Mouse (Mus musculus) spleen, embryonic (tissue): ENCODE results near the gene Pdcd6ip.
"Not testable (repeated sequence)": the region's sequence is repeated elsewhere in the genome, so short reads cannot be mapped to it uniquely, and the experiment has no call there.

Experiments
- CTCF ChIA-PET: fragments of 350-600 bp; sonication (Branson Sonifier 250); formaldehyde crosslinking; loops from one replicate; lab custom pipeline; 2022; lab: Charles Lee

The Pdcd6ip gene

DNA sequence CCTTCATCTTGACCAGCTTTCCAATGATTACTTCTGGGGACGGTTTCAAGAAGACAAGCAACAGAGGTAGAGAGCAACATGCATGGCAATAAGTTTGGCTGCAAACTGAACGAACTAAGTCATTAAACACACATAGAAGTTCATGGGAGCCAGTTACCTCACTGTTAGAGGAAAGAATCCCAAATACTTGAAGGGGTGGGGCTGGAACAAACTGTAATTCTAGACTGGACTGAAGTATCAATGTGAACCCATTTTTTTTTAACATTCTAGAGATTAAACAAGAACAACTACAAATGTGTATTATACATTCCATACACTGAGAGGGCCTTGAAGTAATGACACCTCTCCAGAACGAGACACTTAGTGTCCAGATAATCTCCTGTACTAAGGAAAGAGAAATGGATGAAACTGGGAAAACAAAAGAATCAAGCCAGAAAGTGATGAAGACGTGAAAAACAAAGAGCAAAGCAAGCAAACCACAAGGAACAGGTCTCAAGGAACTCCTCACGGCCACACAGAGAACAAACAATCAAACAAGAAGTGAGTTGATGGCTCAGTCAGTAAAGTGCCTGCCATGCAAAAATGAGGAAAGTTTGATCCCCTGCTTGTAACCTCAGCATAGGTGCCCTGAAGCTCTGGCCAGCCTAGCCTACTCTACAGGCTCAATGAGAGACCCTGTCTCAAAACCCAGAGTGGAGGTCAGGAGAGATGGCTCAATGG, 6.5 kb downstream of the Pdcd6ip start:
- CTCF ChIA-PET = no interaction called here

DNA sequence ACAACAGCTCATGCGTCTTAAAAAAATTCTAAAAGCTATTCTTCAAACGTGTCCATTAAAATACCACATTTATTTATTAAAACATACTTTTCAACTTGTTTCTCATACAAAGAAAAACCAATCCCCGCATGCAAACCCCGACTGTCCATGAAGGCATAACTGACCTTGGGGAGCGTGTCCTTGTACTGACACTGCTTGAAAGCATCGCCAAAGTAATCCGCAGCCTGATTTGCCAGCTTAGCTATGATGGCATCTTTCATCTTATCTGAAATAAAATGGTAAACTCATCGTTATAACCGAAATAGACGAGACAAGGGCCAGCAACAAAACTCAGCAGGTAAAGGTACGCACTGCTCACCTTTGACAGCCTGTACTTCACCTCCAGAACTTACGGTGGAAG, 20.6 kb downstream of the Pdcd6ip start:
- CTCF ChIA-PET = interaction anchor here (0.6 kb wide), 1 partner anchor 122 kb away, joined by 3 read pairs; no protein-coding TSS in a partner anchor

DNA sequence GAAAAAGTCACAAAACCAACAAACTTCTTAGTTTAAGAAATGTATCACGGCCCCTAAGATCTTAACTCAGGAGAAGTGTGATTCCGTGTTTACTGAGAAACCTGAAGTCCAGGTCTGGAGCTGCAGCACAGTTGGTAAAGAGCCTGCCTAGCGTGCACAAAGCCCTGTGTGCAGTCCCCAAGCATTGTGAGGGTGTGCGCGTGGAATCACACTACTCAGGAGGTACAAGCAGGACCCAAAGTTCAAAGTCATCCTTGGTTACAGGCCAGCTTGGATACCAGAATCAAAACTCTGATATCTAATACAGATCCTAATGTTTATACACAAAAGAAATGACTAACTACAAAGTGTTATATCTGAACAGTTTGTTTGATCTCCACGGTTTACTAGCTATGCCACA, 34.3 kb downstream of the Pdcd6ip start:
- CTCF ChIA-PET = interaction anchor here (0.7 kb wide), 1 partner anchor 11 kb away, joined by 4 read pairs; no protein-coding TSS in a partner anchor

DNA sequence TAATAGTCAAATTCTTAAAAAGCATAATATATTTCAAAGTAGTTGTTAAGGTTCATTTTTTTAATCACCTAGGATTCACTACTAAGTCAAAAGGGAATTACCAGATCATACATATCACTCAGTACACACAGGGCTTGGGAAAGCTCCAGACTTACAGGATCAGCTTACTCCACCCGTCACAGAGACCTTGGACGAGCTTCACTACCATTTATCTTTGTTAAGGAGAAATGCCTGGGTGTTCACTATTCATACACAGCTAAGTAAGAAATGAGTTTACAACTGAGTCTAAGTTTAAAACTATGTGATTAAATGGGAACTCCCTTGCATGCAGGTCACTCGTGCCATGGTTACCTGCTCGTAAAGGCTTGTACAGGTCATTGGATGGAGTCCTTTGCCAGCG, 35.7 kb downstream of the Pdcd6ip start:
- CTCF ChIA-PET = no interaction called here

DNA sequence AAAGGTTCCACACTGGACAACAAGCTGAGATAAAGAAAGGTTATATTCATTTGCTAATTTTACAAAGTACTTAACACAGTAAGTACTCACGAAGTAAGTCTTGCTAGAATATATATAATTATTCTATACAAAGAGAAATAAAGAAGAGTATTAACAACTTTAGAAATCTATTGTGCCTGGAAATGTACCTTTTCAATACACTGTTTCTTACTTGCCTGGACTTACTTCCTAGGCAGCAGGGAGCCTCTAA, 37.3 kb downstream of the Pdcd6ip start:
- CTCF ChIA-PET = no interaction called here

DNA sequence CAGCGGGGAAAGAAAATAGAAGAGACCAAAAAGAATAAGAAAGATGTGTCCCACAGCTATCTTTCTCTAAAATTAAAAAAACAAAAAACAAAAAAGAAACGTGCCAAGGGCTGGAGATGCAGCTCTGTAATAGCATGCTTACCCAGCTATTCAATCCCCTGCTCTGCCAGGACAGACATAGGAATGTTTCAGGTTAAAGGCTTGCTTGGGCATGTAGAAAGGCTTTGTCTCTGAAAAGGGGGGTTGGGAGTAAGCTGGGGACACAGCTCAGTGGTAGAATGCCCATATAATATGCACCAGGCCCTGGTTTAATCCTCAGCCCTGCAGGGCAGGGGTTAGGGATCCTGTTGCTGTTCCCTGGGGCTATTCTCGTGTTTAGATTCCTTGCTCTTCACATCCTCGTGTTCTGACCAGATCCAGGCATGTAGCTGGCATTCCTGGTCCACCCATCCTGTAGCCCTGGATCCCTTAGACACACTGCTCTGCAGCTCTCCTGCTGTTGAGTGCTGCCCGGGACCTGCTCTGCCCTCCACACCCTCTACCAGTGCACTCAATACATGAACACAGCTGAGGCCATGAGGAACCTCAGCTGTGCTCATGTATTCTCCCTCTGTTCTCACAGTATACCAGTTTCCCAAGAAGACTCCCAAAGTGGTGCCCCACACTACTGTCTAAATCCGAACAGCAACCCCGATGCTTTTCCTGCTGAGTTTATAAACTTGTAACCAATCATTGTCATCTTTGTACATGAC, 37.8 kb downstream of the Pdcd6ip start:
- CTCF ChIA-PET = no interaction called here

DNA sequence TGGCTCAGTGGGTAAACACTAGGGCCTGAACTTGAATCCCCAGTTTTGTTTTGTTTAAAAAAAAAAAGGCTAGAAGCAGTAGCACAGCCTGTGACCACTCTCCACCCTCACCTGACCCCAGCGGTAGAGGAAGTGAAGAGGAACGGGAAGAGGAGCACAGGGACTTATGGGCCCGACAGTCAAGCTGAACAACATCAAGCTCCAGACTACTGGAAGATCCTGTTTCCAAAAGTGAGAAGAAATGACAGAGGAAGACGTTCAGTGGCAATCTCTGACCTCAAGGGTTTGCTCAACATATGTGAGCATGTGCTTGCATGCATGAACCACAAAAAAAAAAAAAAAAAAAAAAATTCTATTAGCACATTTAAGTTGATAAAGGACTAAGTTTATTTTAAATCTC, 44.6 kb downstream of the Pdcd6ip start:
- CTCF ChIA-PET = no interaction called here

DNA sequence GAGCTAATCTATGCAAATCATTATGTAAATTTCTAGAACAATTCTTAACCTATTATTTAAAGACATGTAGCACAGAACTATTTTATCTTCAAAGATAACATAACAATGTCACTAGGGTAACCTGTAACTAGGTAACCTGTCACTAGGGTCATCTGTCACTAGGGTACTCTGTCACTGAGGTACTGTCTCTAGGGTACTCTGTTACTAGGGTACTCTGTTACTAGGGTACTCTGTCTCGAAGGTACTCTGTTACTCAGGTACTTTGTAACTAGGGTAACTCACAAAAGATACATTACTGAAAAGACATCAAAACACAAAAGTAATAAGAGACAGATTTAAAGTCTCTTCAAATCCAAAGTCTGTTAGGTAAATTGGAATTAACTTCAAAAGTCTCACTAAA, 50.2 kb downstream of the Pdcd6ip start:
- CTCF ChIA-PET = no interaction called here

DNA sequence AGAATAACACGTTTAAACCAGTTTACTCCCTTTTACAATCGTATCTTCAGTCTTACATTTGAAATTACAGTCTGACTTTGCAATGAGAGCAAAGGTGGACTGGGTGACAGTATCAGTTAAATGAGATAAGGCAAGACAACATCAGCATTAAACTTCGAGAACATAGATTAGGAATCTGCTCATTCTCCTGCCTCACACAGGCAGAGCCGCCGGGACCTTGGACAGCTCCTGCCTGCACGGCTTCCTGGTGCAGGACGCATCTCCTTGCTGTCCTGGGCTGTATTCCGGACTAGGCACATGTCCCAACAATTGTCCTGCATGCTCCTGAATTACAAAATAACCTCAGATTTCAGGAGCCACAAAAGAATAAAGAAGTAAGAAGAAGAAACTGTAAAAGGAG, 54.5 kb downstream of the Pdcd6ip start:
- CTCF ChIA-PET = no interaction called here

DNA sequence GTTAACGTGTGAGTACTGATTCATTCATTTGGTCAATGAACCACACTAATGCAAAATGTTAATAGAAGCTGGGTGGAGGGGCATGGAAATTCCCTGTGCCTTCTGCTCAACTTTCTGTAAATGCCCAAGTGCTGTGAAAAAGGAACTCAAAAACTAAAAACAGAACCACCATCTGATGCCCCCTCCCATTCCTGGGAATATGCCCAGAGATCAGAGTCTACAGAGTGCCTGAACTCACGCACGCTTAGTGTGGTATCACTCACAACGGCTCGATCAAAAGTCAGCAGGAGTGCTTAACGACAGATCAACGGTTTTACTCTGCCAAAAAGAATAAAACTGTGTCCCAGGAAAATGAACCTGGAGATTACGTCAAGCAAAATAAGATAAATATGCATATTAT, 57.3 kb downstream of the Pdcd6ip start:
- CTCF ChIA-PET = no interaction called here

DNA sequence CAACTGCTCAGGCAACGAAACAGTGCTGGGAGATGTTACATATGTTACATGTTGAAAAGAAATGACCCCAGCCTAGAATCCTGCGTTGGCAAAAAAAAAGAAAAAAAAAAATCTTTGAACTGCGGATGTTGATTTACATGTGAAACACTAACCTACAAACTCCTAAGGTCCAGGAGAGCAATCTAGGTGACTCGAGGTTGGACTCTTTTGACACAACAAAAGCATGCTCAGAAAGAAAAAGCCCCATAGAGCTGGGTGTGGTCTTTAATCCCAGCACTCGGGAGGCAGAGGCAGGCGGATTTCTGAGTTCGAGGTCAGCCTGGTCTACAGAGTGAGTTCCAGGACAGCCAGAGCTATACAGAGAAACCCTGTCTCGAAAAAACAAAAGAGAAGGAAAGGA, 58.8 kb downstream of the Pdcd6ip start:
- CTCF ChIA-PET = not testable (repeated sequence)

DNA sequence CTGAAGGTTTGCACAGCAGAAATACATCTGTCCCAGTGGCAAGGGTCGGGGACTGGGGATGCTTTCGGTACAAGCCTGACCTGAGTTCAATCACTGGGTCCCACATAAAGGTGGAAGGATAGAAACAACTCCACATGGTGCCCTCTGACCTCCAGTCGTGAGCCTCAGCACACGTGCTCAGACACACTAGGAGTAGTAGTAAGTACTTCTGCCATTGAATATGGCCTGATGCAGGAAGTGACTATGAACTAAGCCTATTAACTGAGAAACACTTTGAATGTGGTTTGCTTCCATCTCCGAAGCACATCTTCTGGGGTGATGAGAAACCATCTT, 62.3 kb downstream of the Pdcd6ip start:
- CTCF ChIA-PET = no interaction called here

DNA sequence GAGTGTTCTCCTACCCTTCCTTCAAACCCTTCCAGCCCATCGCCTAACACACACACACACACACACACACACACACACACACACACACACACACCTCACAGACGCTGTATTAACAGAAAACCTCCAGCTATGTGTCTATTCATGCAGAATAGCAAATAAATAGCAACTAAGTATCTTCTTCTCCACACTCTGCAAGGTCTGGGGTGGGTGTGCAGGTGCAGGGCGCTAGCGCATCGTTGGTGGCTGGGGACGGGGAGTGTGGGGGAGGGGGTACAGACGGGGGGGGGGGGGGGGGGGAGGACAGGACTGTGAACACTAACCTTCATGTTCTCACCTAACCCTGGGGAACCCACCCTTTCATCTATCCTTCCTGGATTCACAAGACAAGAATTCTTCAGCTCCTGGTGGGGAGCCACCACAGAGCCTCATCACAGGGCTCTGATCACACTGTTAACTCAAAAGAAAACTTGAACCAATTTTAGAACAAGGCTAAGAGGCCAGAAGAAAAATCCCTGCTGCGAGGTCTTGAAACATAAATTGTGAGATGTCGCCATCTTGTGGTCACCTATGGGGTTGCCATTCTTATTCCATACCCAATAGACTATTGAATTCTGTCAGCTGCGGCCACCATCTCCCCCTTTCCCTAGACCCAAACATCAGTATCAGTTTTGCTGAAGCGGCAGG, 62.8 kb downstream of the Pdcd6ip start:
- CTCF ChIA-PET = no interaction called here

DNA sequence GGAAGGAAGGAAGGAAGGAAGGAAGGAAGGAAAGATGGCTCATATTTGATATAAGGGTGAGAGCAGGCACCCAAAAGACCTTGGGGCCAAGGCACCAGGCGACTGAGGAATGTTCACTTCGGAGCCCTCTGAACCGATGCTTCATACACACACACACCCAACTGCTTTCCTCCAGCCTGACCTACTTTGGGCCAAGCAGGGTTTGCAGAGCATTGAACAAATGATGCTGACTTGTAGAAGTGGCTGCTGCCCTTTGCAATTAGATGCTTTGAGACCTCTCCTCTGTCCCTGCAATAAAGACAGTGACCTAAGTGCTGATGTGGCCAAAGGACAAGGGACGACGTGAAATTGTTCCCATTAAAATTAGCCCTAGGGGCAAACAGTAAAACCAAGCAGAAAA, 63.4 kb downstream of the Pdcd6ip start:
- CTCF ChIA-PET = no interaction called here

DNA sequence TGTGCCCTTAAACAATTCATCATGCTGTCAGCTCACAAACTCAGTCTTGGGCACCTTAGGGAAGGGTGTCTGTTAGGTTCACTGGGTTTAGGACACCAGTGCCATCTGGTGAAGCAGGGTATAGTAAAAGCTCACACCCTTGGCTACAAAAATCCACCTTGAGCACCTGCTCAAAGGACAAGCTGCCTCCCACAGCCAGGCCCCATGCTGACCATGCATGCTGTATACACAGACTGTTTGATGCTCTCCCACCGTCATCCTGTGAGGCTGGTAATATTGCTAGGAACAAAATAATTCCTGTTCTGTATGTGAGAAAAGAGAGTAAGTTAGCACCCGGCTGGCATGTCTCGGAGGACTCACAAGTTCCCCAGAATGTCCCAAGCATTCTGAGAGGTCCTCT, 64.0 kb downstream of the Pdcd6ip start:
- CTCF ChIA-PET = no interaction called here

DNA sequence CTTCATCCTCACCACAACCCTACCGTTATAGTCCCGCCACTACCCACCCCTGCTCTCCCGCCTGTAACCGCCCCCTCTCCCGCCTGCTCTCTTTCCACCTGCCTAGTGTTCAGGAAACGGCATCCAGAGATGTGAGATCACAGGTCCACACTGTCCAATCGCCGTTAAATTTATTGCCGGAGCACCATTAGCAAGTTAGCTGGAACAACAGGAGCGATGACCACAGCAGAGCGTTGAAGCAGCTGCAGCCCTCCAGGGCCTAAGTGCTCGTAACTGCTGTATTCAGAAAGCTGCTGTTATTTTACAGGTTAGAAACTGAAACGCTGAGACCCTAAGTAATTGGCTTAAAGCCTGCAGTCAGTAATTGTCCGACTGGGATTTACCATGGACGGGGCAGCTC, 64.4 kb downstream of the Pdcd6ip start:
- CTCF ChIA-PET = no interaction called here

DNA sequence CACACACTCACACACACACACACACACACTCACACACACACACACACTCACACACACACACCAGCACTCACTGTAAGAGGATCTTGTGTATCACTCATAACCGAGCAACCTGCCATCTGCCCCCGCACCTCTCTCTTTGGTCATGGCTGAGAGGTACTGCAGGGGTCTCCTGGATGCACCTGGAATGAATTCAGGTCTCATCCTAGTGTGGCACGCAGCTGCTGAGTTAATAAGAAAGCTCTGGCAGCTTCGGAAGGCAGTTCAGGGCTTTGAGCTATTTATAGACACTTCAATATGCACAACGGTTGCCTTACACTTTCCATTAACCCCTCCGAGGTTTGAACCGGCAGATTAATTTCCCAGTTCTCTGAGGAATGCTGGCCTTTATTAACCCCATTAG, 73.1 kb downstream of the Pdcd6ip start:
- CTCF ChIA-PET = no interaction called here

DNA sequence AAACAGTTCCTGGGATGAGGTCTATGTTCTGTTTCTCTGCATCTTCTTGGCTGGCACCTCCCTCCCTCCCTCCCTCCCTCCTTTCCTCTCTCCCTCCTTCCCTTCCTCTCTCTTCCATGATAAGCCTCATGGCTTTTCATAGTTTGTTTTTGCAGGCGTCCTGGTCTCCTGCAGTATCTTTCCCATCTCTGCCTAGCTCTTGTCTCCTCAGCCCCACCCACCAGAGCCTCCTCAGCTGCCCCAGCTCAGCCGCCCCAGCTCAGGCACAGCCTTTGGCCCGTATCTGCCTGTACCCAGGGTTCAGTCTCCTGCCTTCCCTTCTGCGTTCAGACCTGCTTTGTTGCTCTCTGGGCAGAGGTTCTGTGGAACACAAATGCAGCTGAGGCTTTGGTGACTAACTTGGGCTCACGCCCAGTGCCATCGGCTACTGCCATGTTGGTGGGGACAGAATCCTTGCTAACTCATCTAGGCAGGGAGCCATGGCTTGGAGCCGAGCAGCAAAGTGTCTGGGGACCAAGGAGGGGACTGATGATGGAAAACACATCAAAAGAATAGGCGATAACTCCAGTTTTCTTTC, 74.8 kb downstream of the Pdcd6ip start:
- CTCF ChIA-PET = no interaction called here

DNA sequence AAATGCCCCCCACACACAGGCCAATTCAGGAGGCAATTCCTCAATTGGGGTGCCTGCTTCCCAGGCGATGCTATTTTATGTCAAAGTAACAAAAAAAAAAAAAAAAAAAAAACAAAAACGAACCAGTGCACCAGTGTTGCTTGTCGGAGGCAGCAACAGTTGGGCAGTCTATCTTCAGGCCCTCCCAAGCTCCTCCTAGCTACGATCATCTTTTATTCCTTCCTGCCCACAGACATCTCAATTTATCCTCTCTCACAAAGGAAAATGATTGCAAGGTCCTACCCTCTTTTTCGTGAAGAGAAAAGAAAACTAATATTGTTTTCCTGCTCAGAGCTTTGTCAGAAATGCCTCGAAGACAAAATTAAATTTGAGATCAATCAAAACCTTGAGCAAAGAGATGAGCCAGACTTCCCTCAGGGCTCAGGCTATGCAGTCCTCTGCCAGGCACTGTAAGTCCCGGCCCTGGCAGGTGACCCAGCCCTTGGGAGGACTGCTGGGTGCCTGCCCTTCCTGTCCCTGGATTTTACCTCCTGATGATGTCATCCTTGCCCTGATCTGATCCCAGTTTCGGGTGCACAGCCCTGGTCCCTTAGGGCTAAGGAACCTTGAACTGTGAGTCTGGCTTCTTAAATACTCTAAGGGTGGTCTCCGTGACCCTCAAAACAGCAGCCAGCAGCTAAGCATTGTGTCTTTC, 75.6 kb downstream of the Pdcd6ip start:
- CTCF ChIA-PET = interaction anchor here (0.7 kb wide), 1 partner anchor 167 kb away, joined by 7 read pairs; no protein-coding TSS in a partner anchor

DNA sequence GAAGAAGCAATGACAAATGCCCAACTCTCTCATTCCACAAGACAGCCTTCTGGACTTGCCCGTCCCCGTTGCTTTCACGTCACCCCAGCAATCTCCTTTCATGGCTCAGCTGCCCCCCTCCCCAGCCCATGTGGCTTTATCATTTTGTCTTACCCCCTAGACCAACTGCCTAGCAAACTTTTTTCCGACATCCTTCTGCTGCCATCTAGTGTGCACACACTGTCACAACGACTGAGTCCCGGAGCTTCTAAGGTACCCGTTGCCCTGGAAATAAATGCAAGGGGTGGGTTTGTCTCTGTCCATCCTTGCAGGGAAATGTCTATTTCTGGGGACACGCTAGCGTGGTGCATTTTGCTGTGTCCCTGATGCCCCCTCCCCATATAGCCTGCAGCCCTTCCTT, 78.4 kb downstream of the Pdcd6ip start:
- CTCF ChIA-PET = no interaction called here

DNA sequence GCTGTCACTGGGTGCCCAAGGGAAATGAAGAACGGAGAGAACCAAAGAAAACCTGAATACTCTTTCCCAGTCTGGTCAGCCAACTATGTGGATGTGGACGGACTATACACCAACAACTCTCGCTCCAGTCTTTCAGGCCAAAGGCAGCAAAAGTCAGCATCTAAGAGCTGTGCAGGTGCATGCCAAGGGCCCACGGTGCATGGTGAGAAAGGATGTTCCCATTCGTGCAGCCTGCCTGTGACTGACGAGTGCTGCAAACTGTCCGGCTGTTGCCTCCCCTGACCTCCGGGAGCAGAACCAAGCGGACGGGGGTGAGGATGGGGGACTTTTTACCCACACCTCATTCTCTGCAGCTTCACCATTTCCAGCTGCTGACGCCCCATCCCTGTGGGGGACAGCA, 78.9 kb downstream of the Pdcd6ip start:
- CTCF ChIA-PET = no interaction called here

DNA sequence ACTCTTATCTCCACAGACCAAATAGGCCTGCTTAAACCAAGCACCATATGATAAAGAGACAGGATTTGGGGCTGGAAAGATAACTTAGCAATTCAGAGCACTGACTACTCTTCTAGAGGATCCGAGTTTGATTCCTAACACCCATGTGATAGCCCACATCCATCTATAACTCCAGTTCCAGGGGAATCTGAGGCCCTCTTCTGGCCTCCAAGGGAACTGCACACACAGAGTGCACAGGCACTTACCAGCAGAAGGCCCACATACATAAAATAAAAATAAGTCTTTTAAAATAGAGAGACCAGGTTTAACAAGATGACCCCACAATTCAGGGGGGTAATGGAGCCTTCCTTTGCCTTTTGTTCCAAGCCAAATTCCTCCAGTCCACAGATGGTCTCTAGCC, 79.3 kb downstream of the Pdcd6ip start:
- CTCF ChIA-PET = no interaction called here
